In the genomic region with DNA sequence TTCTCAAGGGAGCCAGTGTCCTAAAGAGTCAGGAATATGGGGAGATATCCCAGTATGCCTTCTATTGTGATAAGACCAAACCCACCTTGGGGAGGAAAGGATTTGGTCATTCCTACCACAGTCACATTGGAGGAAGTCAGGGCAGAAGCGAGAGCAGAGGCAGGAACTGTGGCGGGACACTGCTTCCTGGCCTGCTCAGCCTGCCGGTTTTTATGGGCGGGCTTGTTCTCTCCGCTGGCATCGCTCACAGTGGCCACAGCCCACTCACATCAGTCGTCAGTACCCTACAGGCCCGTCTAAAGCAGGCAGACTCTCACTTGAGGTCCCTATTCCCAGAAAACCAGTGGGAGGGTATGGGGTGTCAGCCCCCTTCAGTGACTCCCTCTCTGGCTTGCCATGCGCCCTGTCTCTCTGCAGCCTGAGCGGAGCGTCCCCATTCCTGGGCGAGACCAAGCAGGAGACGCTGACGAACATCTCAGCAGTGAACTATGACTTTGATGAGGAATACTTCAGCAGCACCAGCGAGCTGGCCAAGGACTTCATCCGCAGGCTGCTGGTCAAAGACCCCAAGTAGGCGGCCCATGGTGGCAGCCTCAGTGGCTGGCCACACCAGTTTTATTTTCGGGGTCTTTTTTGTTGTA, we compare ENCODE assay signal across 9 mouse cellular contexts. TPM values are rescaled to one million over a fixed set of nuclear protein-coding genes. Genes with fewer than 3 reads are reported as not detected.
A peak's percentile ranks its signal among the peaks of the same experiment; 100 is the strongest.
DNase-seq lines count a peak whose midpoint lies in the region; ATAC-seq and TF ChIP-seq lines count a peak whose summit lies in the region.
"Had no signal": no experiment of that assay in that cellular context is flagged by ENCODE, and none has a peak within 500 bp of the region (broad histone marks: within the 10 kb centered on the region; RNA-seq: fewer than 3 reads in every experiment).

No protein-coding gene starts in this region.

- TF ChIP-seq CTCF in ES-Bruce4 (IDR thresholded peaks at IDR 0.05; ENCODE audit: low read depth, low read length), result no peak

- no peaks in the 10 kb centered on the region for H3K36me3 ChIP-seq in ES-Bruce4 (ENCODE audit: control insufficient read depth, insufficient read depth, low read length, poor library complexity, severe bottlenecking)
- peaks cover 27% of the 10 kb centered on the region for H3K36me3 ChIP-seq in heart, embryonic 15.5 days
- H3K36me3 ChIP-seq in limb, embryonic 15.5 days, result peaks cover 42% of the 10 kb centered on the region
- peaks cover 26% of the 10 kb centered on the region for H3K36me3 ChIP-seq in stomach, embryonic 14.5 days (ENCODE audit: control insufficient read depth, insufficient read depth, low read length)

- peak overlapping the region; percentile 92 for H3K4me2 ChIP-seq in heart, embryonic 15.5 days
- H3K4me2 ChIP-seq in limb, embryonic 15.5 days, result peak overlapping the region; percentile 97
- peak overlapping the region; percentile 97 for H3K4me2 ChIP-seq in stomach, embryonic 14.5 days (replicated peaks; ENCODE audit: low read depth, low read length)

- 79% methylated on average over 18 of the region's 18 CpGs for WGBS in heart, embryonic 15.5 days
- WGBS in limb, embryonic 15.5 days, result 83% methylated on average over 18 of the region's 18 CpGs
- 87% methylated on average over 18 of the region's 18 CpGs for WGBS in stomach, embryonic 14.5 days

- peak; percentile 38 for DNase-seq in cerebellum, adult 11 months
- DNase-seq in cerebellum, postnatal 10 days, result no peak
- DNase-seq in left cerebral cortex, postnatal 4 days, result no peak
- DNase-seq in layer of hippocampus, adult 8-10 months (ENCODE audit: low spot score in 2 of 2), result no peak

- TF ChIP-seq POLR2A in ES-Bruce4 (IDR thresholded peaks at IDR 0.05; ENCODE audit: insufficient read depth, low read length), result no peak

- ATAC-seq in heart, embryonic 15.5 days (replicated peaks; ENCODE audit: insufficient number of reproducible peaks, insufficient read depth, low FRiP score, low read depth), result no peak
- ATAC-seq in limb, embryonic 15.5 days (ENCODE audit: insufficient number of reproducible peaks, low FRiP score, low TSS enrichment, low read depth), result no peak
- 0 out of 2 replicates have a peak, but pooled peaks have one; percentile 0 for ATAC-seq in stomach, embryonic 14.5 days (ENCODE audit: insufficient number of reproducible peaks, insufficient read depth, low FRiP score, low read depth)

- H3K4me1 ChIP-seq in ES-Bruce4 (ENCODE audit: control insufficient read depth, insufficient read depth, low read length), result no peaks in the 10 kb centered on the region
- peaks cover 37% of the 10 kb centered on the region for H3K4me1 ChIP-seq in heart, embryonic 15.5 days (replicated peaks)
- peaks cover 33% of the 10 kb centered on the region for H3K4me1 ChIP-seq in limb, embryonic 15.5 days
- peaks cover 9% of the 10 kb centered on the region for H3K4me1 ChIP-seq in stomach, embryonic 14.5 days (ENCODE audit: control insufficient read depth, insufficient read depth, low read length)

- intact Hi-C loops in left cerebral cortex, postnatal 4 days (cut with DNase I), result loop anchor here (10.0 kb wide), 2 partner anchors 153 to 273 kb away; a partner anchor contains a TSS

- peak overlapping the region; percentile 57 for H3K9ac ChIP-seq in ES-Bruce4 (ENCODE audit: low read depth, poor library complexity, severe bottlenecking)
- H3K9ac ChIP-seq in heart, embryonic 15.5 days, result 0 out of 2 replicates have a peak overlapping the region, but pooled peaks have one; percentile 73
- no peak overlapping the region for H3K9ac ChIP-seq in limb, embryonic 15.5 days
- peak overlapping the region; percentile 65; the same call in 1 of the 2 replicates for H3K9ac ChIP-seq in stomach, embryonic 14.5 days (replicated peaks; ENCODE audit: low read depth, low read length)

- peak overlapping the region; percentile 14 for H3K4me3 ChIP-seq in ES-Bruce4 (ENCODE audit: low read depth, low read length)
- peak overlapping the region; percentile 55; the same call in 1 of the 2 replicates for H3K4me3 ChIP-seq in heart, embryonic 15.5 days
- peak overlapping the region; percentile 65 for H3K4me3 ChIP-seq in limb, embryonic 15.5 days
- no peak overlapping the region; the same call in 1 of the 2 replicates for H3K4me3 ChIP-seq in stomach, embryonic 14.5 days (ENCODE audit: low read depth, low read length)

- no peaks in the 10 kb centered on the region for H3K27me3 ChIP-seq in ES-Bruce4 (ENCODE audit: control insufficient read depth, insufficient read depth, low read length, poor library complexity, severe bottlenecking)
- no peaks in the 10 kb centered on the region for H3K27me3 ChIP-seq in heart, embryonic 15.5 days
- peaks cover 33% of the 10 kb centered on the region for H3K27me3 ChIP-seq in limb, embryonic 15.5 days
- peaks cover 9% of the 10 kb centered on the region; the same call in 1 of the 2 replicates for H3K27me3 ChIP-seq in stomach, embryonic 14.5 days (ENCODE audit: control insufficient read depth, insufficient read depth, low read length)

- no peak for TF ChIP-seq EP300 in ES-Bruce4 (IDR thresholded peaks at IDR 0.05; ENCODE audit: insufficient read depth, low read depth, low read length)

- no peaks in the 10 kb centered on the region for H3K9me3 ChIP-seq in ES-Bruce4 (replicated peaks; ENCODE audit: control insufficient read depth, insufficient read depth, low read length, poor library complexity, severe bottlenecking)
- H3K9me3 ChIP-seq in heart, embryonic 15.5 days (replicated peaks), result no peaks in the 10 kb centered on the region
- H3K9me3 ChIP-seq in limb, embryonic 15.5 days, result no peaks in the 10 kb centered on the region
- H3K9me3 ChIP-seq in stomach, embryonic 14.5 days (ENCODE audit: control insufficient read depth, low read depth, low read length), result no peaks in the 10 kb centered on the region

- peak overlapping the region; percentile 20; the same call in 1 of the 2 replicates for H3K27ac ChIP-seq in ES-Bruce4 (ENCODE audit: insufficient read depth, low read length)
- peak overlapping the region; percentile 98 for H3K27ac ChIP-seq in heart, embryonic 15.5 days
- peak overlapping the region; percentile 95 for H3K27ac ChIP-seq in limb, embryonic 15.5 days
- peak overlapping the region; percentile 85; the same call in 1 of the 2 replicates for H3K27ac ChIP-seq in stomach, embryonic 14.5 days (ENCODE audit: low read length)

RNA-seq across cellular contexts. Expression of a gene that starts 7.8 kb away (rescaled TPM):
- polyA plus RNA-seq in ES-Bruce4 (2011; ENCODE audit: insufficient read depth, insufficient read length, low read depth, missing spikeins), result not detected in 2 replicates
- not detected in 2 replicates for polyA plus RNA-seq in heart, embryonic 15.5 days (2015; fragmentation: Nextera tagmentation; extraction: Ambion mirVana)
- polyA plus RNA-seq in limb, embryonic 15.5 days (2015; fragmentation: Nextera tagmentation; extraction: Ambion mirVana), result not detected in 2 replicates
- polyA plus RNA-seq in stomach, embryonic 14.5 days (2014; fragmentation: Nextera tagmentation; extraction: Ambion mirVana), result not detected in 2 replicates
- not detected for total RNA-seq in left cerebral cortex, postnatal 4 days (2021)
- total RNA-seq in layer of hippocampus, adult 8-10 months (2022), result not detected
- polyA plus RNA-seq: spleen, adult 2 months had no signal

RNA-seq across cellular contexts. Expression of a gene that starts 8.7 kb away (rescaled TPM):
- 61.2 and 64.8 TPM in 2 replicates for polyA plus RNA-seq in ES-Bruce4 (2011; ENCODE audit: insufficient read depth, insufficient read length, low read depth, missing spikeins)
- 38.4 and 43.1 TPM in 2 replicates for polyA plus RNA-seq in heart, embryonic 15.5 days (2015; fragmentation: Nextera tagmentation; extraction: Ambion mirVana)
- polyA plus RNA-seq in limb, embryonic 15.5 days (2015; fragmentation: Nextera tagmentation; extraction: Ambion mirVana), result 45.7 and 53.5 TPM in 2 replicates
- 48.9 and 58.7 TPM in 2 replicates for polyA plus RNA-seq in stomach, embryonic 14.5 days (2014; fragmentation: Nextera tagmentation; extraction: Ambion mirVana)
- total RNA-seq in left cerebral cortex, postnatal 4 days (2021), result 10 to 100 TPM; 62.7 to 62.9 TPM
- total RNA-seq in layer of hippocampus, adult 8-10 months (2022), result 10 to 100 TPM; 57.1 to 69.8 (median 65.7) TPM

RNA-seq across cellular contexts. Expression of a gene that starts 10.4 kb away (rescaled TPM):
- polyA plus RNA-seq in ES-Bruce4 (2011; ENCODE audit: insufficient read depth, insufficient read length, low read depth, missing spikeins), result not detected in 2 replicates
- 7.3 and 9.1 TPM in 2 replicates for polyA plus RNA-seq in heart, embryonic 15.5 days (2015; fragmentation: Nextera tagmentation; extraction: Ambion mirVana)
- polyA plus RNA-seq in limb, embryonic 15.5 days (2015; fragmentation: Nextera tagmentation; extraction: Ambion mirVana), result 0.41 and 1.3 TPM in 2 replicates
- 0.14 and 0.35 TPM in 2 replicates for polyA plus RNA-seq in stomach, embryonic 14.5 days (2014; fragmentation: Nextera tagmentation; extraction: Ambion mirVana)
- under 1 TPM in 1 of 2 experiments, not detected in 1; 0.44 TPM for total RNA-seq in left cerebral cortex, postnatal 4 days (2021)
- under 1 TPM in 1 of 4 experiments, not detected in 3; 0.57 TPM for total RNA-seq in layer of hippocampus, adult 8-10 months (2022)
- polyA plus RNA-seq: spleen, adult 2 months had no signal

RNA-seq across cellular contexts. Expression of a gene that starts 15.0 kb away (rescaled TPM):
- polyA plus RNA-seq in ES-Bruce4 (2011; ENCODE audit: insufficient read depth, insufficient read length, low read depth, missing spikeins), result 2,442 and 2,478 TPM in 2 replicates
- polyA plus RNA-seq in heart, embryonic 15.5 days (2015; fragmentation: Nextera tagmentation; extraction: Ambion mirVana), result 350 and 441 TPM in 2 replicates
- polyA plus RNA-seq in limb, embryonic 15.5 days (2015; fragmentation: Nextera tagmentation; extraction: Ambion mirVana), result 564 and 615 TPM in 2 replicates
- 416 and 434 TPM in 2 replicates for polyA plus RNA-seq in stomach, embryonic 14.5 days (2014; fragmentation: Nextera tagmentation; extraction: Ambion mirVana)
- 1,000 to 10,000 TPM; 1,312 to 1,322 TPM for total RNA-seq in left cerebral cortex, postnatal 4 days (2021)
- total RNA-seq in layer of hippocampus, adult 8-10 months (2022), result 100 to 1,000 TPM; 820 to 960 (median 855) TPM

RNA-seq across cellular contexts. Expression of a gene that starts 23.7 kb away (rescaled TPM):
- polyA plus RNA-seq in ES-Bruce4 (2011; ENCODE audit: insufficient read depth, insufficient read length, low read depth, missing spikeins), result 36.8 and 44.9 TPM in 2 replicates
- polyA plus RNA-seq in heart, embryonic 15.5 days (2015; fragmentation: Nextera tagmentation; extraction: Ambion mirVana), result 29.1 and 41.6 TPM in 2 replicates
- 48.0 and 50.6 TPM in 2 replicates for polyA plus RNA-seq in limb, embryonic 15.5 days (2015; fragmentation: Nextera tagmentation; extraction: Ambion mirVana)
- 32.7 and 40.9 TPM in 2 replicates for polyA plus RNA-seq in stomach, embryonic 14.5 days (2014; fragmentation: Nextera tagmentation; extraction: Ambion mirVana)
- total RNA-seq in left cerebral cortex, postnatal 4 days (2021), result 10 to 100 TPM; 29.6 to 30.4 TPM
- 10 to 100 TPM; 27.0 to 35.1 (median 31.7) TPM for total RNA-seq in layer of hippocampus, adult 8-10 months (2022)

Comparison
In these comparisons a context has a peak if more than half of its experiments do, and no peak if none do; other contexts are left out.
1. H3K27ac ChIP-seq: peak in every context shown above with its lines; median percentile 98 in heart, embryonic 15.5 days; 95 in limb, embryonic 15.5 days; 85 in stomach, embryonic 14.5 days; 20 in ES-Bruce4.